Mouse (Mus musculus): ENCODE results near the gene Prtg.
A peak's percentile ranks its signal among the peaks of the same experiment; 100 is the strongest.

Prtg gene

GRCm38 (mm10) chr9:72806731-72807419 is at the start of gene Prtg:
Gene Prtg, plus strand, starts transcription at chr9:72806874.
- DNase-seq = peak; percentile 19

GRCm38 (mm10) chr9:72757143-72757542 is 49.5 kb upstream of the Prtg start:
- DNase-seq = no peak

GRCm38 (mm10) chr9:72758705-72759131 is 48.0 kb upstream of the Prtg start:
- DNase-seq = no peak

- DNase-seq = no peak
Measured at GRCm38 (mm10) chr9:72763050-72763718, 43.5 kb upstream of the Prtg start.

GRCm38 (mm10) chr9:72766789-72767349 is 39.8 kb upstream of the Prtg start:
- DNase-seq = peak; percentile 91

GRCm38 (mm10) chr9:72775022-72775421 is 31.7 kb upstream of the Prtg start:
- no peak for DNase-seq

GRCm38 (mm10) chr9:72779004-72779403 is 27.7 kb upstream of the Prtg start:
- no peak for DNase-seq

GRCm38 (mm10) chr9:72779733-72780132 is 26.9 kb upstream of the Prtg start:
- DNase-seq = no peak

GRCm38 (mm10) chr9:72780694-72781093 is 26.0 kb upstream of the Prtg start:
- DNase-seq = no peak

GRCm38 (mm10) chr9:72781466-72781865 is 25.2 kb upstream of the Prtg start:
- DNase-seq = no peak

GRCm38 (mm10) chr9:72782121-72782520 is 24.6 kb upstream of the Prtg start:
- no peak for DNase-seq

GRCm38 (mm10) chr9:72787732-72788131 is 18.9 kb upstream of the Prtg start:
- DNase-seq = no peak

- DNase-seq = no peak
Measured at GRCm38 (mm10) chr9:72790530-72791212, 16.0 kb upstream of the Prtg start.

- DNase-seq = no peak
Measured at GRCm38 (mm10) chr9:72791213-72791582, 15.5 kb upstream of the Prtg start.

- DNase-seq = no peak
Measured at GRCm38 (mm10) chr9:72791681-72792080, 15.0 kb upstream of the Prtg start.

- DNase-seq = no peak
Measured at GRCm38 (mm10) chr9:72795243-72795642, 11.4 kb upstream of the Prtg start.

- DNase-seq = peak; percentile 74
Measured at GRCm38 (mm10) chr9:72797136-72797621, 9.5 kb upstream of the Prtg start.

- DNase-seq = no peak
Measured at GRCm38 (mm10) chr9:72803280-72803679, 3.4 kb upstream of the Prtg start.

- DNase-seq = no peak
Measured at GRCm38 (mm10) chr9:72806146-72806545, 528 bp upstream of the Prtg start.

GRCm38 (mm10) chr9:72807420-72808005 is 839 bp downstream of the Prtg start:
- DNase-seq = peak; percentile 63

- DNase-seq = peak; percentile 21
Measured at GRCm38 (mm10) chr9:72808176-72808575, 1.5 kb downstream of the Prtg start.

GRCm38 (mm10) chr9:72808586-72808985 is 1.9 kb downstream of the Prtg start:
- no peak for DNase-seq

GRCm38 (mm10) chr9:72809077-72809476 is 2.4 kb downstream of the Prtg start:
- no peak for DNase-seq
